Mouse (Mus musculus) right cerebral cortex, postnatal 14 days (tissue): ENCODE results near the gene Cdhr4.
"Not testable (repeated sequence)": the region's sequence is repeated elsewhere in the genome, so short reads cannot be mapped to it uniquely, and the experiment has no call there.

Source experiments
- DNase-seq: peaks from one replicate; pipeline ENCODE4 v3.0.0; 2022

Gene Cdhr4

DNA sequence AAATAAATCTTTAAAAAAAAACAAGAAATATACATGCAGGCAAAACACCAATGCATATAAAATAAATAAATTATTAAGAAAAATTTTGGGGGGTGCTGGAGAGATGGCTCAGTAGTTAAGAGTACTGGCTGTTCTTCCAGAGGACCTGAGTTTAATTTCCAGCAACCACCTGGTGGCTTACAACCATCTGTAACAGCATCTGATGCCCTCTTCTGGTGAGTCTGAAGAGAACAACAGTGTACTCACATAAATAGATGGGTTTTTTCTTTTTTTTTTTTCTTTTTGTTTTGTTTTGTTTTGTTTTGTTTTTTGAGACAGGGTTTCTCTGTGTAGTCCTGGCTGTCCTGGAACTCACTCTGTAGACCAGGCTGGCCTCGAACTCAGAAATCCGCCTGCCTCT, 21.3 kb downstream of the Cdhr4 start:
- not testable (repeated sequence) for DNase-seq

GRCm38 (mm10) chr9:108017127-108017526, 24.8 kb downstream of the Cdhr4 start:
- no peak for DNase-seq

DNA sequence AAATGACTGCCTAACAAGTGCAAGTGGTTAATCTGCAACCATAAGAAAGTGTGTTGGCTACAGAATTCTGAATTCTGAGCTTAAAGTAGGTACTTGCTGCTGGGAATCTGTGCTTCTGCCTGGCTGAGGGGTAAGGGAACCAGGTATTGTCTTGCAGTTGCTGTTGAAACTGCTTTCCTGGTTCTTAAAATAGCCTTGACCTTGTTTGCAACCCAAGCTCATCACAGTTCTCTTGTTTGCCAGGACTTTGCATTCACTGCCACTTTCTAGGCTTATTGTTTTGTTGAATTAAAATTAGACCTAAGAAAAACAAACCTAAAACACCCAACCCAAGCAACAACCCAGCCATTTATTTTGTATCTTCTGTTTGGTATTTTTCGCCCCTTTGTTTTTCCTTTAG, 28.4 kb downstream of the Cdhr4 start:
- DNase-seq = no peak

DNA sequence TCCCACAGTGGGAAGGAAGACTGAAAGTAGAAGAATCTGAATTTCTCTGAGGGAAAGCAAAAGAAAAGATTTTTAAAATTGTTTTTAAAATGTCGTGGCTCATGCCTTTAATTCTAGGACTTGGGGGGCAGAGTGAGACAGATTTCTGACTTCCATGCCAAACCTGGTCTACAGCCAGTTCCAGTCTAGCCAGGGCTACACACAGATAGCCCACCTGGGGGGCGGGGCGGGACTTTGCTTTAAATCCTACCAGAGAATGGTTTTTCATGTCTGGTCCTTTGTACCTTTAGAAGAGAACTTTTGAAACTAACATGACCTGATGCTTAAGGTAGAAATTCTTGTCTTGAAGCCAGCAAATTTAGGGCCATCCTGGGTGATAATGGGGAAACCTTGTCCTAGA, 30.9 kb downstream of the Cdhr4 start:
- DNase-seq = no peak

DNA sequence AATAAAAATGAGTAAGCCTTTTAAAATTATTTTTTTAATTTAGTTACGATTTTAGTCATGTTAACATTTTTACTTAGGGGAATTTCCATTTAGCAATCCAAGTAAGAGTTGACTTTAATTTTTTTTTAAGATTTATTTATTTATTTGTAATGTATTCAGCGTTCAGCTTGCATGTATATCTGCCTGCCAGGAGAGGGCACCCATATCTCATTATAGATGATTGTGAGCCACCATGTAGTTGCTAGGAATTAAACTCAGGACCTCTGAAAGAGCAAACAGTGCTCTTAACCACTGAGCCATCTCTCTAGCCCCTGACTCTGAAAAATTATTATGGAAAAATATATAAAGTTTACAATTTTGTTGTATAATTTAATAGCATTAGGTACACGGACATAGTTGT, 34.3 kb downstream of the Cdhr4 start:
- DNase-seq = no peak

GRCm38 (mm10) chr9:108027867-108028266, 35.6 kb downstream of the Cdhr4 start:
- no peak for DNase-seq

- DNase-seq = no peak
Measured at GRCm38 (mm10) chr9:108032126-108032525, 39.8 kb downstream of the Cdhr4 start.

- DNase-seq = no peak
Measured at GRCm38 (mm10) chr9:108035331-108036156, 43.2 kb downstream of the Cdhr4 start.

DNA sequence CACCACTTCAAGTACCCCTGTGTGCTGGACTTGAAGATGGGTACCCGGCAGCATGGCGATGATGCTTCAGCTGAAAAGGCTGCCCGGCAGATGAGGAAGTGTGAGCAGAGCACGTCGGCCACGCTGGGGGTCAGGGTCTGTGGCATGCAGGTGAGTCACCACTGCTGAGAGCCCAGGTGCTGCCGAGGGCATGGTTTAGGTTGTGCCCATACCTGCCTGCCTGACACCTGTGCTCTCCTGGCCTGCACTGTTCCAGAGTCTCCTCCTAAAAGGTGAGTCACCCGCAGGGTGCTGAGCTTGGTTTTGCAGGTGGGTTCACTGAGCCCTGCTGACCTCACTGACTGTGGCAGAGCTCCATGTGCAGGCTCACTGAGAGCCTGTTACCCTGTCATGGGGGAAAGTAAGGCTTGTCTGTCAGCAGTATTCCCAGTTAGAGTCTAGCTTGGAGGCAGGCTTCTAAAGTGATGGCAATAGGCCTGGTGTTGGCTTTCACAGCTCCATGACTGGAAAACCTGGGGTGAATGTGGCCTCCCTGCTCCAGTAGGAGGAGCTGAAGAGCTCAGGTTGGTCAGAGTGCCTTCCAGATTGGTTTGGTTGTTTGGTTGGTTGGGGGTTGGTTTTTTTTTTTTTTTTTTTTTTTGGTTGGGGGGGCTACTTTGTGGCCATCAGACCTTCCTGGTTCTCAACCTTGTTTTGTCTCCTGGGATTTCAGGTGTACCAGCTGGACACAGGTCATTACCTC, 52.6 kb downstream of the Cdhr4 start:
- no peak for DNase-seq

GRCm38 (mm10) chr9:108046582-108046981, 54.3 kb downstream of the Cdhr4 start:
- no peak for DNase-seq

DNA sequence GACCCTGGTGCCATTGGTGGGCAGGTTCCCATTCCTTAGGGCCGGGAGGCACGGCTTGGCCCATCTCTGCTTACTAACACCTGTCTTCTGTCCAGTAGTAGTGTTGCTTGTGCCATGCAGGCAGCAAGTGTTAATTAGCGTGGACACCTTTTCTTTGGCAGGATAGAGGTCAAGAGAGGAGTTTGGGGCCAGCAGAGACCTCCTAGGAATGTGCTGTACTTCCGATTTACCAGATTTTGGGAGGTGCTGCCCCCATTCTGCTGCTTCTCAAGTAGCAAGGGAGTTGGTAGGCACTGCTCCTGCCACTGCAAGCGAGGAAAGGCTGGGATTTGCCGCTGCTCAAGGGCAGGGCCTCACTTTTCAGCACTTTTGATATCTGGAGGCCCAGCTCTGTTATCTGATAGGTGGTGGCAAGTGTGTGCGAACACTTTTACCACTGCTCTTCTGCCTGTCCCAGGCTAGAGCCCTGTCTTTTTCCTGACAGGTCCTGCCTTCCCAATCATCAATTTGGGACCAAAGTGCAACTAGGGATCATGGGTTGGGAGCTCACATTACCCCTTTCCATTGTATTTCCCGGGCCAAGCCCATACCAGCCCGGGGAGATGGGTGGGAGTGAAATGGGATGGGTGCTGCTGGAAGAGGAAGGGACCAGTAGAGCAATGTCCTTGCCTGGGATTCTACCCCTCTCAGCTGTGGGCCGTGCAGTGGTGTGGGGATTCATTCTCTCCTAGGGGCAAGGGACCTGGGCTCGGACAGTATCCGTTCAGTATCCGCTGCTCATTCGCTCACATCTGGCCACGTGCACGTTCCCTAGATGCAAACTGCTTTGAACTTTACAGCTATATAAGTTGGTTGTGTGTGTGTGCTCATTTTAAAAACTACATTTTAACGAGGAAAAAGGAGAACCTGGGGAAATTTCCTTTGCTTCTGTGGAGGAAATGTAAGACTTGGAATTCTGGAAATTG, 55.6 kb downstream of the Cdhr4 start:
- no peak for DNase-seq

DNA sequence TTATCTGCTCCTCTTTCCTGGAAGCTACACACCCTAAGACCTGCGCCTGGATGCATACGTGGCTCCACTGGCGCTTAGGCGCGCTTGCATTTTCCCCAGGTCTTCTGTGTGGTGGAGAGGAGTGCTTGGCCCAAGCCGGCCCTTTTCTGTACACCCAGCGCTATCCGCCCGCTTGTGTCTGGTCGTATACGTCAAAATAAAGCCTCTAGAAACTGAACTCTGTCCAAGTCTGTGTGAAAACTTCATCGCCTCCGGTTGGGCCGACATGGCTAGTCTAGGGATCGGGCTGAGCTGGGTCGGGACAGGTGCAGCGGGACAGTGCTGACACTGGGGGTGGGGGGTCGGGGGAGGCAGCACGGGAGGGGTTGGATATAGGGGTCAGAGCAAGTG, 56.3 kb downstream of the Cdhr4 start:
- no peak for DNase-seq

- DNase-seq = peak; percentile 95
Measured at GRCm38 (mm10) chr9:108049016-108049455, 56.7 kb downstream of the Cdhr4 start, which contains the start of gene Gmppb. Gene Gmppb (plus strand): TSS chr9:108049242.
